Mouse (Mus musculus) thymus, postnatal 36 days (tissue): ENCODE results near the gene Rabl6.
"Not testable (repeated sequence)": the region's sequence is repeated elsewhere in the genome, so short reads cannot be mapped to it uniquely, and the experiment has no call there.

ENCODE experiments used
- DNase-seq, 2 experiments: peaks; one replicate each; pipeline ENCODE4 v3.0.0; 2022; ENCODE audit warnings: mixed read lengths in 2 of 2

Rabl6 gene

GRCm38 (mm10) chr2:25574579-25575431 lies 33.5 kb downstream of the Rabl6 start, which contains the start of the genes Mamdc4 and Phpt1:
Gene Mamdc4, minus strand, starts transcription at chr2:25574845.
Gene Phpt1, minus strand, starts transcription at chr2:25575224.
- DNase-seq, result peak; percentile 96 to 97

- peak in 1 of 2 experiments; percentile 39 for DNase-seq
These were observed 34.2 kb downstream of the Rabl6 start for GRCm38 (mm10) chr2:25574136-25574535.

- DNase-seq, result no peak
These were observed 35.3 kb downstream of the Rabl6 start for GRCm38 (mm10) chr2:25573068-25573467.

- no peak for DNase-seq
These were observed 37.1 kb downstream of the Rabl6 start for GRCm38 (mm10) chr2:25571221-25571620.

GRCm38 (mm10) chr2:25569323-25569722 lies 39.0 kb downstream of the Rabl6 start:
- DNase-seq, result no peak

- no peak for DNase-seq
These were observed 39.8 kb downstream of the Rabl6 start for GRCm38 (mm10) chr2:25568473-25569019.

- no peak for DNase-seq
These were observed 41.8 kb downstream of the Rabl6 start for GRCm38 (mm10) chr2:25566558-25566957.

- no peak for DNase-seq
These were observed 42.6 kb downstream of the Rabl6 start for GRCm38 (mm10) chr2:25565741-25566140.

GRCm38 (mm10) chr2:25561946-25562345 lies 46.4 kb downstream of the Rabl6 start:
- no peak for DNase-seq

- no peak for DNase-seq
These were observed 47.8 kb downstream of the Rabl6 start for GRCm38 (mm10) chr2:25560551-25560950.

- DNase-seq, result no peak
These were observed 49.5 kb downstream of the Rabl6 start for GRCm38 (mm10) chr2:25558774-25559173.

GRCm38 (mm10) chr2:25557964-25558360 lies 50.4 kb downstream of the Rabl6 start:
- no peak for DNase-seq

GRCm38 (mm10) chr2:25557221-25557963 lies 50.9 kb downstream of the Rabl6 start, which contains the start of gene Edf1:
Gene Edf1, plus strand, starts transcription at chr2:25557847.
- peak; percentile 92 to 95 for DNase-seq

- DNase-seq, result no peak
These were observed 52.0 kb downstream of the Rabl6 start for GRCm38 (mm10) chr2:25556296-25556695.

- DNase-seq, result not testable (repeated sequence)
These were observed 52.8 kb downstream of the Rabl6 start for GRCm38 (mm10) chr2:25555479-25555878.

- DNase-seq, result not testable (repeated sequence)
These were observed 55.0 kb downstream of the Rabl6 start for GRCm38 (mm10) chr2:25553171-25553786.

- peak; percentile 64 to 67 for DNase-seq
These were observed 57.1 kb downstream of the Rabl6 start for GRCm38 (mm10) chr2:25551186-25551585.

- DNase-seq, result peak; percentile 72 to 86
These were observed 59.0 kb downstream of the Rabl6 start for GRCm38 (mm10) chr2:25549021-25549991.

- DNase-seq, result peak; percentile 98 to 99
These were observed 61.4 kb downstream of the Rabl6 start, which contains the start of gene Traf2 for GRCm38 (mm10) chr2:25546811-25547491. Gene Traf2, minus strand, starts transcription at chr2:25546940.

- no peak for DNase-seq
These were observed 62.1 kb downstream of the Rabl6 start for GRCm38 (mm10) chr2:25545996-25546810.
